Mouse (Mus musculus): ENCODE measurements around the gene Tspyl3.
A peak's percentile ranks its signal among the peaks of the same experiment; 100 is the strongest.

Tspyl3 gene

GRCm38 (mm10) chr2:153225595-153225953, 333 bp upstream of the Tspyl3 start:
- no peak for DNase-seq

DNA sequence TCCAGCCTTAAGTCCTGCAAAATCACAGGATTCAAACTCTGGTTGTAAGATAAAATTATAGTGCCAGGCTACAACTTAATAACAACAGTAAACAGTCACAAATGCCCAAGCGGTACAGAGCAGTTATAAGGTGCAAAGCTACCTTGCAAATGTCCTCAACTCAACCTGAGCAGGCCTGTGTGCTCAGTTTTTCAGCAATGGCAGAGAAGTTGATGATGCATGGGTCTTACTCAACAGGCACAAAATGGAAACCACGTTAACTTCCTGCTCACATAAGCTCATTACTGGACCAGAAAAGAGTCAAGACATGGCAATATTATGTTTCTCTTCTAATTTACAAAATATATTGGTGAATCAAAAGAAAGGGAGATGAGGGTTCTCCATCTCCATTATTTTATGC, 2.7 kb downstream of the Tspyl3 start:
- no peak for DNase-seq

GRCm38 (mm10) chr2:153222130-153222529, 3.1 kb downstream of the Tspyl3 start:
- DNase-seq = no peak

- DNase-seq = no peak
Observed at GRCm38 (mm10) chr2:153221620-153222019, 3.6 kb downstream of the Tspyl3 start.

- no peak for DNase-seq
Observed at GRCm38 (mm10) chr2:153218516-153218915, 6.7 kb downstream of the Tspyl3 start.

GRCm38 (mm10) chr2:153217826-153218340, 7.4 kb downstream of the Tspyl3 start:
- DNase-seq = no peak

DNA sequence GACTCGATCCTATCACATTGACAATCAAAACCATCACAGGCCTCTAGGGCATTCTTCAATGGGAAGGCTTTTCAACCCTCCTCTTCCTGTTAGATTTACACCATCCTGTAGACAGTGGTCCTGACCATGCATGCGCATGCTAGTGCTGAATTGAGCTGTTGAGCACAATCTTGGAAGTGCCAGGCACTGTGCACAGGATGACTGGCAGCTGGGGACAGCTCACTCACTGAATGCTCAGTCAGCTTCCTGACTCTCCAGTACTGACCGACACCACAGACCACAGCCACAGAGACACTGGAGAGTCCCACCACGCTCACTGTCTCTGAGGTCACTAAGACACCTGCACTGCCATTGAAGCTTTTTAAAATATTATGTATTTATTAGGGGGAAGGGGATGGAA, 9.8 kb downstream of the Tspyl3 start:
- no peak for DNase-seq

DNA sequence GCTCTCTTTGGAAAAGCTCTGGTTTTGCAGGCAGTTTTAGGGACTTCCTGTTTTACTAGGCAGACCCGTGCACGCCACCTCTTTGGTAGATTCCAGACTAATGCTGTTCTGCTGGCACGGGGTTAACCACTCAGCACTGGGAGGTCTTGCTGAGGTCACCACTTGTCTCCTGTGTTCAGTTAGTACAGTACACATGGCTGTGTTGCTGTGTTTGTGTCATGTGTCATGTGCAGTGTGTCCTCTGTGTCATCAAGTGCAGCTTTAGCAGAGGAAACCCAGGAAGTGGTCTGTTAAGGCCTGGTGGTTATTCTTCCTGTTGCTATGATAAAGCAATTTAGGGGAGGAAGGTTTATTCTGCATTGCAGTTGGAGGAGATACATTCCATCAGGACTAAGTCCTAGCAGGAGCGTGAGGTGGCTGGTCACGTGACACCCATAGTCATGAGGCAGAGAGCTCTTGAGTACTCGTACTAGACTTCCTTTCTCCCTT, 10.4 kb downstream of the Tspyl3 start:
- DNase-seq = no peak

GRCm38 (mm10) chr2:153213351-153213750, 11.9 kb downstream of the Tspyl3 start:
- DNase-seq = no peak

- no peak for DNase-seq
Observed at GRCm38 (mm10) chr2:153211451-153211850, 13.8 kb downstream of the Tspyl3 start.

DNA sequence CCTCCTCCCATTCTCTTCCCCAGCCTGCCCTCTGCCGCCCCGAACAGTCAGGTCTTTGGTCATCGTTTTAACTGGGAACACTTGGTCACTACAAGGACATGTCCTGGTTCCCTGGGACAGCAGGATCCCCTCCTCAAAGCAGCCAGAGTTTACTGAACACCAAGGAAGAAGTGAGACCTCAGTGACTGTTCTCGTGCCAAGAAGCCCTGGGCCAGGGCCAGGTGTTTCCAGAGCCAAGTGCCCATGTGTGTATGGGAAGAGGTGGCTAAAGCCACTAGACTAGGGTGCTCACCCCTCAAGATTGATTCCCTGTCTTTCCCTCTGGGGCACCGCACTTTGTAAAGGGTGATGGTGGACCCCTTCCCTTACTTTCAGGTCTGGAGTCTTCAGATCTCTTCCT, 16.0 kb downstream of the Tspyl3 start:
- DNase-seq = no peak

DNA sequence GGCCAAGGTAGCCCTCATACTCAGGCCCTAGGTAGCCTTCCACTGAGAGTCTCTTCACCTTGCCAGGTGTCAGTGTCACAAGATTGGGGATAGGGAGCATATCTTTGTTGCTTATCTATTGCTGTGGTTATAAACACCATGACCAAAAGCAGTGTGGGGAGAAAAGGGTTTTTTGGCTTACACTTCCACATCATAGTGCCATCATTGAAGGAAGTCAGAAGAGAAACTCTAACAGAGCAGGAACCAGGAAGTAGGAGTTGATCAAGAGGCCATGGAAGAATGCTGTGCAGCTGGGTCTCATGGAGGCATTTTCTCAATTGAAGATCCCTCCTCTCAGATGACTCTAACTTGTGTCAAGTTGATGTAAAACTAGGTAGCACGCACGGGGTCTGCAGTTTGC, 17.1 kb downstream of the Tspyl3 start:
- no peak for DNase-seq

DNA sequence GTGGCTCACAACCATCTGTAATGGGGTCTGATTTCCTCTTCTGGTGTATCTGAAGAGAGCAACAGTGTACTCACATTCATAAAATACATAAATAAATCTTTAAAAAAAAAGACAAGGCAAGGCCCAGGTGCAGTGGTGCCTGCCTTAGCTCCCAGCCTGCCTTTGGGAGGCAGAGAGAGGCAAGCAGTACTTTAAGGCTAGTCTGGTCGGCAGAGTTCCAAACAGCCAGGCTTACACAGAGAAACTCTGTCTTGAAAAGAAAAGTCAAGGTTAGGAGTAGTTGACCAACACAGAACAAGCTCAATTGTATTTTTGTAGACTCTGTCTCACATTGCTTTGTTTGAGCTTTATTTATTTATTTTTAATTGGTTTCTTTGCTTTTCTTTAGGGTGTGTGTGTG, 22.5 kb downstream of the Tspyl3 start:
- DNase-seq = no peak

DNA sequence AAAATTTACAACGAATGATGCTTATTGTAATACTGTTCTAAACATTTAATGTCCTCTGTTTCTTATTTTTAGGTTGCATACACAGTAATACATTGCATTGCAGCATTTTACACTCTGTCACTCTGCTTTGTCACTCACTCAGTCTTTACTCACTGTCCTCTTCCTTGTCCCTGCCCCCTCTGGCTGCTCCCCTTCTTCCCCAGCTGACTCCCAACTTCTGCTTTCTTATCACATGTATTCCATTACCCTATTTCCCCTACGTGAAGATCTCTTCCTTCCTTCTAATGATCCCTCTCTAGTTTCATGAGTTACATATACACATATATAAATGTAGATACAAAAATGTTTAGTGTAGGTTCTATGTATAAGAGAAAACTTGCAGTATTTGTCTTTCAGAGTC, 26.1 kb downstream of the Tspyl3 start:
- no peak for DNase-seq

DNA sequence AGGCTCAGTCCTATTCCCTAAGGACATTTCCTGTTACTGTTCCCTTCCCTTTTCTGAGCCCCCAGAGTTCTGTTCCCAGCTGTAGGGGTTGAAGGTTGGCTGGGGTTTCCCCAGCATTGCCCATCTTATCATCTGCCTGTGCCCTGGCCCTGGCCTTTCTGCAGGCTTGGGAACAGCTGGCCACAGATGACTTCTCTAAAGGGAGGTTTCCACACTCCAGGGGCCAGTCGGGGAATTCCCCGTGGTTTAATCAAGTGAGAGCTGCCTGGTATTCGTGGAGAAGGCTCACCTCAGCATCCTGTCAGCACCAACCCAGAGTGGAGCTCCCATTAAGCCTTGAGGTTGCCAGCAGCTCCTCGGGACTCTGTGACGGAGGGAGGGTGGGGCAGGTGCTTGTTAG, 26.8 kb downstream of the Tspyl3 start:
- no peak for DNase-seq

DNA sequence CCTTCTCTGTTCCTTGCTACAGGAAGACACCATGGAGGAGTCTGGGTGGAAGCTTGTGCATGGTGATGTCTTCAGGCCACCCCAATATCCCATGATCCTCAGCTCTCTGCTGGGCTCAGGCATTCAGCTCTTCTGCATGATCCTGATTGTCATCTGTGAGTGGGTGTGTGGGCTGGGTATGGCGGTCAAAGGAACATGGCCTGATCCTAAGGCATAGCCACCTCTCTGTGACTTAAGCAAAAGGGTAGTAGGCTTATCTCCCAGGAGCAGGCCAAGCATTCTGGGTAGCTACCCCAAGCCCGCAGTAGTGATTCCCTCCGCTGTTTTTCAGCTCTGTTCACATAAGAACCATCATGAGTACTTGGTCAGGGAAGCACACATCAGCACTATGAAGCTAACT, 31.0 kb downstream of the Tspyl3 start:
- no peak for DNase-seq

DNA sequence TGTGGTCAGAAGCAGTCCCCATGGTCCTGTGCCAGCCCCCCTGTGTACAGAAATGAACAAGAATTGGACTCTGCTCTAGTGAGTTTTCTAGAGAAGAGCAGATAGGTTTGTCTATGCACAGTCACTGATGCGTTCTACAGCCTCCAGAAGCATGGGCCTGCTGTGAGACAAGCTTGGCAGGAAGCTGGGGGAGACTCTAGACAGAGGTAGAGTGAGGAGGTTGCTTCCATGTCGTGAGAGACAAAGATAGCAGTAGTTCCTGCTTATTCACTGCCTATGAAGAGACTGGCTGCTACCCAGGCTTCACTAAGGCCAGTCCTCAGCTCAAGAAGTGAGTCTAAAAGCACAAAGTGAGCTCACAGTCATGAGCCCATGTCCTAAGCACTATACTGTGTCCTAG, 34.0 kb downstream of the Tspyl3 start:
- DNase-seq = no peak

- DNase-seq = no peak
Observed at GRCm38 (mm10) chr2:153187848-153188247, 37.4 kb downstream of the Tspyl3 start.

DNA sequence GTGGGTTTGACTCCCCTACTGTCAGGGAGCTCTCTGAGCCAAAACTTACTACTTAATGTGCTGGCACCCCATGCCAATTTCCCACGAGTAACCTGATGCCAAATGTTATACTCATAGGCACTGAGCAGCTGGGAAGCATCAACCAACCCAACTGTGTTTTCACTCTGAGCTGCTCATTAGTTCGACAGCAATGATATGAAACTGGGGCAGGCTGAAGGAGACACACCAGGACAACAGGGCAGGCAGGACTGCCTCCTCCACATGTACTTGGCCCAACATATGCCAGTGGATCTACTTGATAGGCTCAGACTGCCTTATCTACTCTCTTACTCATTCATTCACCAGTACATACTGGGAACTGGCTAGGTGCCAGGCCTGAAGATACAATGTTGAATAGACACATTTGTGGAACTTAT, 39.1 kb downstream of the Tspyl3 start:
- no peak for DNase-seq

DNA sequence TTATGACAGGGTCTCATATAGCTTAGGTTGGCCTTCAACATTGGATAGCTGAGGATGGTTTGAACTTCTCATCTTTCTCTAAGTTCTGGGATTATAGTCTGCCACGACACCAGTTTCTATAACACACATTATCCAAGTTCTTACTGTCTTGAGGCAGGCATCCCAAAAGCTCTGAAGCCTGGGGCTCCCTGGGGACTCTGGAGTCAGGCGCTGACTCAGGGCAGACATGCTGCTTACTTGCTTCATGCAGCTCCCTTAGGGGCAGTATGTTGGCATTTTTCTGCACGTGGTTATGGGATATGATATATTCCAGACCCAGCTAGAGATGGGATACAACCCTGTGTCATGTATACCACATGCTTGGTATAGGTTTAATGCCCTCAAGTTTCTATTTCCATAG, 45.3 kb downstream of the Tspyl3 start:
- DNase-seq = no peak

DNA sequence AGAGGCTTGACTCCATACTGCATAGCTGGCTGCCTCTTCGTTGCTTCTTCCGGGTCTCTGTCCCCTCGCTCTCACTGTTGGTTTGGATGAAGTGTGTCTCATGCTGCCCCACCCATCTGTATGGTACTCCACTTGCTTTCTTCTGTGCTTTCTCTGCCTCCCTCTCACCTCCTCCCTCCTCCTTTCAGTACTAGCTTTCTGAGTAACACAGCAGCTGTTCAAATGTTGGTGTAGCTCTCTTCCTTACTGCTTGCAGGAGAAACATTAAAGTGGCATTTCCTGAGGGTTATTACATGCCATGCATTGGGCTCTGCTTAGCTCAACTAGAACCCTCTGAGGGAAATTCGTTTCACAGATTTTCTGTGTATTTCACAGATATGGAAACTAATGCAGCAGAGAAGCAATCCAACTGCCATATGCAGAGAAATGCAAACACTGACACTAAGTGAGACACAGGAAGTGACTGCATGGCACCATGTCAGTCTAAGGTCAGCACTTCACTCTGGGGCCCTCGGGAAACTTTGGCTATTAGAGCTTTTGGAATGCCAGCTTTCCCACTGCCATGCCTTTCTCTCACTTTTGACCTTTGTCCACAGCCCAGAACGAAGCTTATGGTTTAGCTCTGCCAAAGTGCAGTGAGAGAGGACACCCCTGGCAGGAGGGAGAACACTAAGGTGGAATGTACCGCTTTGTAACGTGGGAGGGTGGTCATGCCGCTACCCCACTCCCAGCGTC, 45.9 kb downstream of the Tspyl3 start:
- peak; percentile 48 for DNase-seq

- DNase-seq = no peak
Observed at GRCm38 (mm10) chr2:153177188-153177587, 48.1 kb downstream of the Tspyl3 start.

GRCm38 (mm10) chr2:153175995-153176570, 49.2 kb downstream of the Tspyl3 start:
- no peak for DNase-seq

Data from kidney, adult 11 months (tissue).